Mouse (Mus musculus): ENCODE results near the gene Nbas.
A peak's percentile ranks its signal among the peaks of the same experiment; 100 is the strongest.

Gene Nbas

DNA sequence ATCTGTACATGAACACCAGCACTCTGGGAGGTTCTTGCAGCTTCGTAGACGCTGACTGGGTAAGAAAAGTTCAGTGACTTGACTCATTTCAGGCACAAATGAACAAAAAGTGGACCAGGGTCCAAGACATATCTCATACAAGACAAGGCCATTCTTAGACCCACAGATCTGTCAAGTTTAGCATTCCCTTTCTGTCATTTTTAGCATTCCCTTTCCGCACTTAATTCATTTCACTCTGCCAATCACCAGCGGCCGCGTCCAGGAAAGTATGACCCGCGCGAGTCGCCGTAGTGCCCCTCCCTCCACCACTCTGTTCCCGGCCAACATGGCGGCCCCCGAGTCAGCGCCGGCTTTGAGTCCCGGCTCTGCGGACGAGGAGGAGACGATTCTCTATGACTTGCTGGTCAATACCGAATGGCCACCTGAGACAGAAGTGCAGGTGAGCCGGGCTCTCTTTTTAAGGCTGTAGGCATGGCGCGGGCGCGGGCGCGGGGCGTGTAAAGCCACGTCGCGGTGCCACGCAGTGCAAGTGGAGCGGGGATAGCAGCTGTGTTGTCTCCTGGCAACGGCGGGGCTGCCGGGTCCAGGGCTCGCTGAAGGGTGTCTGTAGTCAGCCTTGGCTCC is at the start of gene Nbas:
Nbas (plus strand) TSS at position 308 of the 624 bp plus-strand sequence.
- peak; percentile 64 for DNase-seq (ENCODE audit: low spot score)

DNA sequence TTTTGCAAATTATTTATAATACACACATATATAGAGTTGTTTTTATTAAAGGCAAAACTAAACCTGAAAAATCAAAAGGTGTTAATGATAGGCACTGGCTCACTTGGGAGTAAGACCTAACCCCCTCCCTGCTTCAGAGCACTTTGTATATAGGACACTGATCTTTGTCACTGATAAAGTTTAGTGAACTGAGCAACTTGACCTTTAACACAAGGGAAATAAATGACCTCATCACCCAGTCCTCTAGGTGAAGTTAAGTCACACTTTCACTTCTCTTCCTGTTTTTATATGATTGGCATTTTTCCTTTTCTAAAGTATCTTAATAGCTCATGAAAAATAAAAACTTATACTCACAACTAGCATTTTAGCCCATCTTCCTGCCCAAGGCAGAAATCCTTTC is 26.5 kb upstream of the Nbas start:
- DNase-seq (ENCODE audit: low spot score), result no peak

- peak; percentile 63 for DNase-seq (ENCODE audit: low spot score)
Measured at GRCm38 (mm10) chr12:13248691-13249572, 20.0 kb upstream of the Nbas start, which contains the start of gene Ddx1. TSS of gene Ddx1 (minus strand) at chr12:13249213.

DNA sequence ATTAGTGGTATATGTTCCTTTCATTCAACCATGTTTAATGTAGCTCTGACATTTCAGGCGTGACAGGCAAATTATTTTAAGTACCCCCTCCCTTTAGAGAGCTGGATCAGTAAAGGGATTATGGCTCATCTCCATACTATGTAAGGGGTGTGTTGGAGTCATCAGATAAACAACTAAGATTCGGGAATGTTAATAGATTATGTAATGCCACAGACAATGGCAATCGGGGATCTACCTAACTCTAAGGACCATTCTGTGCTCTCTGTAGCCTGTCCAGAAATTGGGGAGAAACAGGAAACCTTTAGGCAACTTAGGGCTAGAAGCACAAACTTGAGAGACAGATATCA is 19.4 kb upstream of the Nbas start:
- DNase-seq (ENCODE audit: low spot score), result no peak

- DNase-seq (ENCODE audit: low spot score), result no peak
Measured at GRCm38 (mm10) chr12:13255068-13255467, 13.9 kb upstream of the Nbas start.

- DNase-seq (ENCODE audit: low spot score), result no peak
Measured at GRCm38 (mm10) chr12:13255701-13256100, 13.2 kb upstream of the Nbas start.

GRCm38 (mm10) chr12:13268412-13268811 is 521 bp upstream of the Nbas start:
- no peak for DNase-seq (ENCODE audit: low spot score)

- DNase-seq (ENCODE audit: low spot score), result no peak
Measured at GRCm38 (mm10) chr12:13269570-13270390, 847 bp downstream of the Nbas start.

DNA sequence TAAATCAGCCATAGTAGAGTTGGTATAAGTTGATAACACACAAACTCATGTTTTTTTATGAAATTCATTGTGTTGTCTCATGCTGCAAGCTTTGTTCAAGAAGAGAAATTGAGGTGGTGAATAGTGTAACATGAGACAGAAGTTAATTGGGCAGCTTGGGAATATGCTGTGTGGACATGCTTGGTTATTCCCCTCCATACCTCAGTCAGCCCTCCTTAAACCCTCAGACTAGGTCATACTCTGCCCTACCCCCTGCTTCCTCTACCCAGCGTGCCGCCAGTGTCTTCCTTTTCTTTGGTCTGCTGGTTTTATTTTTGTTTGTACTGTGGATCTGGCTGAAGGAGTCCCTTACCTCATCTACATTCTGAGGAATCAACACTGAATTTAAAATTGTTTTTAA is 22.5 kb downstream of the Nbas start:
- no peak for DNase-seq (ENCODE audit: low spot score)

DNA sequence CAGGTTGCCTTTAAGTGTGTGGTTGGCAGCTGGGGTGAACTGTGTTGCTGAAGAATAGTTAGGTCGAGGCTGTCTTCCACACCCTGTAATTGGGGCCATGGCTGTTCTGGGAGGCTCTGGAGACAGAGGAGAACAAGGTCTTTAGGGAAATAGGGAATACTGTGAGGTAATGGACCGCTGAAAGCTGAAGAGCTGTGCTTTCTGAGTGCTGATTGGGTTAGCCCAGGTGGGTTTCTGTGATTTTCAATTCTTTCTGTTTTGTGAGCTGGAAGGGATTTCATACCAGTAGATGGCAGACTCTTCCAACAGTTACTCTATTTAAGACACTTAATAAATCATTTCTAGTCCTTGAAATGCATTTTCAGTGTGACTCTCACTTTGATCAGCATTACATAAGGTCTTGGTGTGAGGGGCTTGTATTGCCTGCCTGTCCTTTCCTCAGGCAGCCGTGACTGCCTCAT is 24.5 kb downstream of the Nbas start:
- DNase-seq (ENCODE audit: low spot score), result no peak

GRCm38 (mm10) chr12:13303037-13303436 is 34.1 kb downstream of the Nbas start:
- no peak for DNase-seq (ENCODE audit: low spot score)

GRCm38 (mm10) chr12:13313966-13314365 is 45.0 kb downstream of the Nbas start:
- no peak for DNase-seq (ENCODE audit: low spot score)

DNA sequence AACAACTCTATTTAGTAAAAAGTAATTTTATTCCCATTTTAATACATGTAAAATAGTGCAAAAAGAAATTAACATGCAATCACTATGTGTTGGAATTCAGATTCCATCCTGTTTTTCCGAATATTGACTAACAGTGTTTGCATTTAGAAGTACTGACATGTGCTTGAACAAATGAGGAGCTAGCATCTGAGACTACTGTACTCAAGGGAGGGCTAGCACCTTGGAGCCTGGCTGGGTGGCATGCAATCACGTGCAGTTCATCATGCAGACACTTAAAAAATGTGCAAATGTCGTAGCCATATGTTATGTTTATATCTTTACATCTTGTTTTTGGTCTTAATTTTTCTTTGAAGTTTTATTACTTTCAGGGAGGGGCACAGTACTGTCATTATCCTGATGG is 45.5 kb downstream of the Nbas start:
- no peak for DNase-seq (ENCODE audit: low spot score)

DNA sequence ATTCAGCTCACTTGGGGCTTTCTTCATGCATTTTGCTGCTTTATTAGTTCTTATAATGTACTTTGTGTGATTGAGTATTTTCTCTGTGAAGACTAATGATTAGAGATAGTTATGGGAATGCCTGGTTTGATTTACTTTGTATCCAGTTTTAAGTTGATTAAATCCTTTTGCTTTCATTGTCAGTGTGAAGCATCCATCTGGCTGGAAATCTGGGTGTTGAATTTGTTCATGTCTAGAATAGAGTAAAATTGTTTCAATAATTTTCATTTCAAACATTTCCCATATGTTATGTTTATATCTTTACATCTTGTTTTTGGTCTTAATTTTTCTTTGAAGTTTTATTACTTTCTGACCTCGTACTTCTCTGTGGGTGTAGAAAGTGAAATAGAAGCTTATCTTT is 46.1 kb downstream of the Nbas start:
- no peak for DNase-seq (ENCODE audit: low spot score)

DNA sequence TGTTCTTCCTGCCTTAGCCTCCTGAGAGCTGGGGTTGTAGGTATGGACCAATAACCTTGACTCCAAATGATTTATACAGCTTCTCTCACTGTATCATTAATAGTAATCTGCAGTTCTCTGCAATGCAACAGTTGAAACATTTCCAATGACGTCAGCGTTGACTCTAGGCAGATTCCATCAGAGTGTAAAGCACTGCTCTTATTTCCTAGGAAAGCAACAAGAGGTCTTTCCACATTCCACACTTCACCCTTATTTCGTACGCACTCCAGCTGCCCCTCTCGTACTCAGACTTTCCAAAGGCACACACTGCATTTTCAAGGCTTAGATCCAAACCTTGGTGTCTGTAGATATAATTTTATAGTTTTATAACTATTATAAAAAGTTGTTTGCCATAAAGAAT is 73.6 kb downstream of the Nbas start:
- no peak for DNase-seq (ENCODE audit: low spot score)

DNA sequence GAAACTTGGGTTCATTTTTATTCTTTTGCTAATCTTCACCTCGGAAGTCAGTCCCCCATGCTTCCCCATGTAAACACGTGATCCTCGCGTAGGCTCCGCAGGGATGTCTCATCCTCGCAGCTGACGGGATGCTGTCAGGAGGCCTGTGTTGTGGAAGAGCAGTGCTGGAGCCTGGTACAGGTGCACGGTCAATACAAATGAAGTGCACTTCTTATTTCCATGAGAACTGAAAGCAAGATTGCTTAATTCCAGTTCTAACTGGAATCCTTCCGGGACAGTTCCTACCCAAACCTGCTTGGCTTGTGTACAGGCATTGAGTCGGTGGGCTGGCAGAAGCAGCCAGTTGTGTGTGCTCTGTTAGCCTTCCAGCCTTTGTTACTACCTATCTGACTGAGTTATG is 87.3 kb downstream of the Nbas start:
- DNase-seq (ENCODE audit: low spot score), result no peak

GRCm38 (mm10) chr12:13356769-13357168 is 87.8 kb downstream of the Nbas start:
- no peak for DNase-seq (ENCODE audit: low spot score)

DNA sequence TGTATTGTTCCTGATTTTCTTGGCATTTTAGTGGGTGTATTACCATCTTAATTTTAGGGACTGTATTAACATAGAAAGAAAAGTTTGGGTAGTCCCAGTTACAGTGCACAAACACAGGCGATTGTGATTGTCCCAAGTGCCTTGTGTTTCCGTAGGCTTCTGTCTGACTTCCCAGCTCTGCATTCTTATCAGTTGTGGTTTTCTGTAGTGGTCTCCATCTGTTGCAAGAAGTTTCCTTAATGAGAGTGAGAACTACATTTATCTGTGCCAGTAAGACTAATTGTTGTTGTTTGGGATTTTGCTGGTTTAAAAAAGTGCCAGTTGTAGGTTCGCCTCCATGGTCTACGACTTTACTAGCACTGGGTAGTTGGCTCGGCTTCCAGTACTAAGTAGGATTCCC is 88.3 kb downstream of the Nbas start:
- DNase-seq (ENCODE audit: low spot score), result no peak

DNA sequence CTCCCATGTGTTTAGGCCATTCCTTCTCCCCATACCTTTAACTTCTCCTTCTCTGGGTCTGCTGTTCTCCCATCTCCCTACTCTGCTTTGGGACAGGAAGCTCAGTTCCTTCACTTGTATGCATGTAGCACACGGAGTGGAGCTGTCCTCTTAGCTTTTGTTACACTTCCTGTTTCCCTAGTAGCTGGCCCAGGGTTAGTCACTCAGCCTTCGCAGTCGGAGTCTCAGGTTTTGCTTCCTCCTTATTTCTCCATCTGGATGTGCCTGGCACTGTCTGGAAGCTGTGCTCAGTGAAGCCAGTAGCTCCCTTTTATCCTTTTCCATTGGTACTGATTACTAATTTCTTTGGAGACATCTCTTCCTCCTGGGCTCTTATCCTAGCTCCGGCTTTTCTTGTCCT is 89.9 kb downstream of the Nbas start:
- no peak for DNase-seq (ENCODE audit: low spot score)

- DNase-seq (ENCODE audit: low spot score), result no peak
Measured at GRCm38 (mm10) chr12:13360183-13360811, 91.4 kb downstream of the Nbas start.

GRCm38 (mm10) chr12:13381580-13381979 is 112.6 kb downstream of the Nbas start:
- DNase-seq (ENCODE audit: low spot score), result no peak

DNA sequence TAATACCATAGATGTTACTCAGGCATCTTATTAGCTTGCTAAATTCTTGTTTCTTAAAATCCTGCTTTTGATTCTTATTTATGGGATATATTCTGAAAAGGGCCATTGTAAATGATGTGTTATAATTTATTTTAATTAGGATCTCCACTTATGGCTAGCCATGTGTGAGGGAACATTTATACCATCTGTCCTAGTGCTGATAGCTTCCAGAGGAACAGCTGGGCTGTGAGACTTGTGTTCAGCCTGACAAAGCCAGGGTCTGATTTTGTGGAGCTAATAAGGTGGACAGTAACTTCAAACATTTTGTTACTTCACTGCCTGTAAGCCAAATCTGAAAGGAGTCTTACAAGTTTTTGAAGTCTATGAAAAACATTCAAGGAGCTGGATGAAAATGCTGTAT is 113.1 kb downstream of the Nbas start:
- DNase-seq (ENCODE audit: low spot score), result no peak
